Mouse (Mus musculus): ENCODE measurements around the gene Map3k15. TPM values are rescaled to one million over a fixed set of nuclear protein-coding genes. Genes with fewer than 3 reads are reported as not detected.

The Map3k15 gene
- 3.0 TPM for polyA plus RNA-seq (2015; fragmentation: Illumina TruSeq; extraction: RNeasy Lipid Tissue Mini Kit (QIAGEN cat#74804); ENCODE audit: insufficient read depth, low replicate concordance)

GRCm38 (mm10) chrX:159988002-159988960, at the start of gene Map3k15:
Gene Map3k15, plus strand, starts transcription at chrX:159988433.

GRCm38 (mm10) chrX:160137861-160138717, 149.9 kb downstream of the Map3k15 start, which contains the start of gene Pdha1:
Gene Pdha1, minus strand, starts transcription at chrX:160138413.

Other genes with a start within 250 kb of the Map3k15 start
- 111 TPM for gene Pdha1, start 150.0 kb downstream of the Map3k15 start, polyA plus RNA-seq (2015; fragmentation: Illumina TruSeq; extraction: RNeasy Lipid Tissue Mini Kit (QIAGEN cat#74804); ENCODE audit: insufficient read depth, low replicate concordance)

Measured in spleen, adult 10 weeks (tissue).